Mouse (Mus musculus): Measurements from ENCODE around the gene B3galt1. TPM values are rescaled to one million over a fixed set of nuclear protein-coding genes. Genes with fewer than 3 reads are reported as not detected.

The B3galt1 gene
- polyA plus RNA-seq, 1 experiment from 2014 or later: 23.3 TPM

- Histone ChIP-seq H3K4me1 (replicated peaks; ENCODE audit: control insufficient read depth, insufficient read depth, low read length) (no peaks in the 10 kb centered on the region), H3K4me3 (ENCODE audit: low read depth, low read length) (no peak overlapping the region), H3K4me2 (replicated peaks; ENCODE audit: low read depth, low read length) (no peak overlapping the region), H3K9ac (ENCODE audit: low read depth, low read length) (no peak overlapping the region), H3K9me3 (ENCODE audit: control insufficient read depth, low read length) (no peaks in the 10 kb centered on the region), H3K27me3 (ENCODE audit: control insufficient read depth, insufficient read depth, low read length) (no peaks in the 10 kb centered on the region), H3K27ac (ENCODE audit: low read depth, low read length) (no peak overlapping the region), H3K36me3 (ENCODE audit: control insufficient read depth, insufficient read depth, low read length) (no peaks in the 10 kb centered on the region)
- WGBS: 86% methylated on average over 4 of the region's 4 CpGs
- ATAC-seq (ENCODE audit: low FRiP score) (no peak), DNase-seq (ENCODE audit: low spot score) (no peak)
Measured at GRCm38 (mm10) chr2:67657372-67657771, 91.7 kb downstream of the B3galt1 start.

DNA sequence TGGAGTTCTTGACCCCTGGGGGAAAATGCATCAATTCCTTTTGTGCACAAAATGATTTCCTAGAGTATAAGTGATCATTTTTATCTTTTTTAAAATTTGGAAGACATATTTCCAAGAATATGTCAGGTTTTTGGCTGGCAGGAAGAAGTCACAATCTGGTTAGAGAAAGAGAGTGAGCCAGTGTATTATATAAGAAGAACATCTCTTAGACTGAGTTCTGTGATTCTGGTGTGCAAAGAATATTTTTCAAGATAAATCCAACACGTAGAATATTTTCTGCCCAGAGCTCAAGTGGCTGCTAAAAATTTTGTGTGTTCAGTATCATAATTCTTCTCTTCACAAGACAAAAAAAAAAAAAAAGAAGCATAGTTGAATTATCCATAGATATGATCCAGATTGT, 92.4 kb downstream of the B3galt1 start:
- Histone ChIP-seq H3K27me3 (ENCODE audit: control insufficient read depth, insufficient read depth, low read length) (no peaks in the 10 kb centered on the region), H3K9me3 (ENCODE audit: control insufficient read depth, low read length) (no peaks in the 10 kb centered on the region), H3K4me1 (replicated peaks; ENCODE audit: control insufficient read depth, insufficient read depth, low read length) (no peaks in the 10 kb centered on the region), H3K36me3 (ENCODE audit: control insufficient read depth, insufficient read depth, low read length) (no peaks in the 10 kb centered on the region), H3K27ac (ENCODE audit: low read depth, low read length) (no peak overlapping the region), H3K4me3 (ENCODE audit: low read depth, low read length) (no peak overlapping the region), H3K9ac (ENCODE audit: low read depth, low read length) (no peak overlapping the region), H3K4me2 (replicated peaks; ENCODE audit: low read depth, low read length) (no peak overlapping the region)
- no peak for DNase-seq (ENCODE audit: low spot score)
- WGBS: 93% methylated on average over 1 of the region's 1 CpGs
- no peak for ATAC-seq (ENCODE audit: low FRiP score)

DNA sequence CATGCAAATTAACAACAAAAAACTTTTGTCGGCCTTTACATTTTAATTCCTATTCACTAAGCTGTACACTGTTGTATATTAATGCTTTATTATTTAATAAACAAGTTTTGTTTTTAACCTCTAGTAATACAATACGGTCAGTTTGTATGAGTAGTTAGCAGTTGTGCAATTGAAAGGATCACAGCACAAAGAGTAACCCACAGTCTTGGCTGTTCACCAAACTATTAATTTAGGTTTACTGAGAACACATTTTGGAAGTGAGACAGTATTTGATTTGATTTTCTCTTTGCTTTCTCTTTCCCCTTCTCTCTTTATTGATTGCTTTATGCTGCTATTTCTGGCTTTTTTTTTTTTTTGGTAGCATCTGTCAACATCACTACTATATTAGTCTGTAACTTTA, 106.0 kb downstream of the B3galt1 start:
- H3K9ac ChIP-seq (ENCODE audit: low read depth, low read length): no peak overlapping the region
- H3K36me3 ChIP-seq (ENCODE audit: control insufficient read depth, insufficient read depth, low read length): no peaks in the 10 kb centered on the region
- no peak for ATAC-seq (ENCODE audit: low FRiP score)
- no peak overlapping the region for H3K4me3 ChIP-seq (ENCODE audit: low read depth, low read length)
- no peak for DNase-seq (ENCODE audit: low spot score)
- no peaks in the 10 kb centered on the region for H3K9me3 ChIP-seq (ENCODE audit: control insufficient read depth, low read length)
- WGBS: 94% methylated on average over 2 of the region's 2 CpGs
- H3K27me3 ChIP-seq (ENCODE audit: control insufficient read depth, insufficient read depth, low read length): no peaks in the 10 kb centered on the region
- no peaks in the 10 kb centered on the region for H3K4me1 ChIP-seq (replicated peaks; ENCODE audit: control insufficient read depth, insufficient read depth, low read length)
- no peak overlapping the region for H3K4me2 ChIP-seq (replicated peaks; ENCODE audit: low read depth, low read length)
- H3K27ac ChIP-seq (ENCODE audit: low read depth, low read length): no peak overlapping the region

GRCm38 (mm10) chr2:67677697-67678096, 112.0 kb downstream of the B3galt1 start:
- Histone ChIP-seq H3K4me3 (ENCODE audit: low read depth, low read length) (no peak overlapping the region), H3K9ac (ENCODE audit: low read depth, low read length) (no peak overlapping the region), H3K9me3 (ENCODE audit: control insufficient read depth, low read length) (no peaks in the 10 kb centered on the region), H3K4me1 (replicated peaks; ENCODE audit: control insufficient read depth, insufficient read depth, low read length) (no peaks in the 10 kb centered on the region), H3K27ac (ENCODE audit: low read depth, low read length) (no peak overlapping the region), H3K36me3 (ENCODE audit: control insufficient read depth, insufficient read depth, low read length) (no peaks in the 10 kb centered on the region), H3K27me3 (ENCODE audit: control insufficient read depth, insufficient read depth, low read length) (no peaks in the 10 kb centered on the region), H3K4me2 (replicated peaks; ENCODE audit: low read depth, low read length) (no peak overlapping the region)
- ATAC-seq (ENCODE audit: low FRiP score) (no peak), DNase-seq (ENCODE audit: low spot score) (no peak)
- WGBS: 82% methylated on average over 4 of the region's 4 CpGs

- WGBS: 87% methylated on average over 5 of the region's 5 CpGs
- Histone ChIP-seq H3K4me2 (replicated peaks; ENCODE audit: low read depth, low read length) (no peak overlapping the region), H3K4me3 (ENCODE audit: low read depth, low read length) (no peak overlapping the region), H3K36me3 (ENCODE audit: control insufficient read depth, insufficient read depth, low read length) (no peaks in the 10 kb centered on the region), H3K27ac (ENCODE audit: low read depth, low read length) (no peak overlapping the region), H3K4me1 (replicated peaks; ENCODE audit: control insufficient read depth, insufficient read depth, low read length) (no peaks in the 10 kb centered on the region), H3K27me3 (ENCODE audit: control insufficient read depth, insufficient read depth, low read length) (no peaks in the 10 kb centered on the region), H3K9me3 (ENCODE audit: control insufficient read depth, low read length) (no peaks in the 10 kb centered on the region), H3K9ac (ENCODE audit: low read depth, low read length) (no peak overlapping the region)
- DNase-seq (ENCODE audit: low spot score) (no peak), ATAC-seq (ENCODE audit: low FRiP score) (no peak)
Measured at GRCm38 (mm10) chr2:67724249-67724648, 158.6 kb downstream of the B3galt1 start.

DNA sequence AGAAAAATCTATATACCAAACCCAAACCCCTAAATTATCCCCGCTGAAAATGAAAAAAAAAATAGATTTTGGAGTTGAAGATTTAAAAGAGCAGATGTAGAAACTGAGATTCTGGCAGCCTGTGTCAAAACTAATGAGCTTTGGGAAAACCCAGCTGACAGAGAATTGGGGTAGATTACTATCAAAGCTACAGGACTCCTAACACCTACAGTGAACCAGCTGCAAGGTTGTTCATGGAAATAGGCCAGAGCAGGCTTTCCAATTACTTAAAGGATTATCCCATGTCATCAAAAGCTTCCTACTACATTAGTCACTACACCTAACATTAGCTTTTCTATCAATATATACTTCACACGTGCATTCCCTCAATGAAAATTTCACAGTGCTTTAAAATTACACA, 165.1 kb downstream of the B3galt1 start:
- H3K4me3 ChIP-seq (ENCODE audit: low read depth, low read length): no peak overlapping the region
- DNase-seq (ENCODE audit: low spot score): no peak
- WGBS: 79% methylated on average over 2 of the region's 2 CpGs

DNA sequence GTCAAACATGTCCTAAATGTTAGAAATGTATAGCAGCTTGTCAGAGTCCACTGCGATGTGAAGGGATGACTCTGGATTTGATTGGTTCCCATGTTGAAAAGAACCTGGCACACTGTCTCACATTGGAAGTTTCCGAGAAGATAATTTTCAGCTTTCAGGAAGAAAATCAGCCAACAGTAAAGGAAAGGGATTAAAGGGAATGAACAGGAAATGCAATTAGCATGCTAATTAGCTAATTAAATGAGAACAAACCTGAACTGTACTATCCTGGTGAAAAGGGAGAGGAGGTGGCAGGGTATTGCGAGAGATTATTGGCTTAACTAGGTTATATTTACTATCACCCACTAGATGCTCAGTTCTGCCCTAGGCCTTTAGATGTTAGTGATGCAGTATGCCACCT, 185.9 kb downstream of the B3galt1 start:
- no peak for ATAC-seq (ENCODE audit: low FRiP score)
- Histone ChIP-seq H3K4me3 (ENCODE audit: low read depth, low read length) (no peak overlapping the region), H3K9me3 (ENCODE audit: control insufficient read depth, low read length) (no peaks in the 10 kb centered on the region), H3K9ac (ENCODE audit: low read depth, low read length) (no peak overlapping the region), H3K27ac (ENCODE audit: low read depth, low read length) (no peak overlapping the region), H3K4me2 (replicated peaks; ENCODE audit: low read depth, low read length) (no peak overlapping the region), H3K4me1 (replicated peaks; ENCODE audit: control insufficient read depth, insufficient read depth, low read length) (no peaks in the 10 kb centered on the region), H3K27me3 (ENCODE audit: control insufficient read depth, insufficient read depth, low read length) (no peaks in the 10 kb centered on the region), H3K36me3 (ENCODE audit: control insufficient read depth, insufficient read depth, low read length) (no peaks in the 10 kb centered on the region)
- WGBS: 86% methylated on average over 3 of the region's 3 CpGs
- DNase-seq (ENCODE audit: low spot score): no peak

More for the DNA sequence above, 165.1 kb downstream of the B3galt1 start:
- no peaks in the 10 kb centered on the region for H3K4me1 ChIP-seq (replicated peaks; ENCODE audit: control insufficient read depth, insufficient read depth, low read length)
- no peak overlapping the region for H3K4me2 ChIP-seq (replicated peaks; ENCODE audit: low read depth, low read length)
- H3K9ac ChIP-seq (ENCODE audit: low read depth, low read length): no peak overlapping the region
- H3K9me3 ChIP-seq (ENCODE audit: control insufficient read depth, low read length): no peaks in the 10 kb centered on the region
- no peak overlapping the region for H3K27ac ChIP-seq (ENCODE audit: low read depth, low read length)
- no peak for ATAC-seq (ENCODE audit: low FRiP score)
- H3K36me3 ChIP-seq (ENCODE audit: control insufficient read depth, insufficient read depth, low read length): no peaks in the 10 kb centered on the region
- no peaks in the 10 kb centered on the region for H3K27me3 ChIP-seq (ENCODE audit: control insufficient read depth, insufficient read depth, low read length)

- Histone ChIP-seq H3K27me3 (ENCODE audit: control insufficient read depth, insufficient read depth, low read length) (no peaks in the 10 kb centered on the region), H3K36me3 (ENCODE audit: control insufficient read depth, insufficient read depth, low read length) (no peaks in the 10 kb centered on the region), H3K4me3 (ENCODE audit: low read depth, low read length) (no peak overlapping the region), H3K9me3 (ENCODE audit: control insufficient read depth, low read length) (no peaks in the 10 kb centered on the region), H3K27ac (ENCODE audit: low read depth, low read length) (no peak overlapping the region), H3K9ac (ENCODE audit: low read depth, low read length) (no peak overlapping the region), H3K4me1 (replicated peaks; ENCODE audit: control insufficient read depth, insufficient read depth, low read length) (no peaks in the 10 kb centered on the region), H3K4me2 (replicated peaks; ENCODE audit: low read depth, low read length) (no peak overlapping the region)
- DNase-seq (ENCODE audit: low spot score) (no peak), ATAC-seq (ENCODE audit: low FRiP score) (no peak)
- WGBS: 75% methylated on average over 6 of the region's 6 CpGs
Measured at GRCm38 (mm10) chr2:67756507-67756906, 190.8 kb downstream of the B3galt1 start.

DNA sequence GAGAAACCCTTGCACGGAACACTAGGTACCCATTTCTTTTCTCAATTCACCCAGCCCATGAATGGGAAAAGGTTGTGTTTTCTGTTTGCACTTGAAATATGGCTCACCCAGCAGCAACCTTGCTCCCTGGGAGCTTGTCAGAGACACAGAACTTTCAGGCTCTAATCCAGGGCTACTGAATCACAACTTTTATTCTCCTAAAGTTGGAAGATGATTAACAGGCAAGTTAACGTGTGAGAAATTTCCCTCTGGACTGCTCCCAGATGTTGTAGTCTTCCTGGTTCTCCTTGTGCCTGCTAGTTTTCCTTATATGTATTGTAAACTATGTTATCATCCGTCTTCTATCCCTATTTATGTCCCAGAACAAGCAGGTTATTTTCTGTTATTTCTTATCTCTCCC, 221.9 kb downstream of the B3galt1 start:
- Histone ChIP-seq H3K9me3 (ENCODE audit: control insufficient read depth, low read length) (no peaks in the 10 kb centered on the region), H3K4me2 (replicated peaks; ENCODE audit: low read depth, low read length) (no peak overlapping the region), H3K27me3 (ENCODE audit: control insufficient read depth, insufficient read depth, low read length) (no peaks in the 10 kb centered on the region), H3K4me3 (ENCODE audit: low read depth, low read length) (no peak overlapping the region), H3K9ac (ENCODE audit: low read depth, low read length) (no peak overlapping the region), H3K4me1 (replicated peaks; ENCODE audit: control insufficient read depth, insufficient read depth, low read length) (no peaks in the 10 kb centered on the region), H3K36me3 (ENCODE audit: control insufficient read depth, insufficient read depth, low read length) (no peaks in the 10 kb centered on the region), H3K27ac (ENCODE audit: low read depth, low read length) (no peak overlapping the region)
- ATAC-seq (ENCODE audit: low FRiP score) (no peak), DNase-seq (ENCODE audit: low spot score) (no peak)
- WGBS: 95% methylated on average over 3 of the region's 3 CpGs
